Mouse (Mus musculus): ENCODE measurements around the gene Cpt1c. TPM values are rescaled to one million over a fixed set of nuclear protein-coding genes. Genes with fewer than 3 reads are reported as not detected.

Cpt1c gene
- polyA plus RNA-seq, 1 experiment: 6.8 TPM

GRCm38 (mm10) chr7:44970231-44970691, 4.4 kb downstream of the Cpt1c start:
- no peak overlapping the region for H3K27ac ChIP-seq (ENCODE audit: control insufficient read depth, insufficient read depth, low read length)
- TF ChIP-seq CTCF (IDR thresholded peaks at IDR 0.05; ENCODE audit: borderline replicate concordance, control insufficient read depth, extremely low read depth, insufficient read depth, low read length, poor library complexity) (no peak), POLR2A (IDR thresholded peaks at IDR 0.05; ENCODE audit: control insufficient read depth, extremely low read depth, insufficient read depth, low read length, poor library complexity) (peak; percentile 20; the same call in 1 of the 2 replicates)
- no peaks in the 10 kb centered on the region; the same call in 1 of the 2 replicates for H3K27me3 ChIP-seq (ENCODE audit: control insufficient read depth, insufficient read depth, low read length)
- peak; percentile 69 for DNase-seq
- no peaks in the 10 kb centered on the region for H3K36me3 ChIP-seq (ENCODE audit: control insufficient read depth, insufficient read depth, low read length)
- peak overlapping the region; percentile 57 for H3K4me3 ChIP-seq (ENCODE audit: control insufficient read depth, insufficient read depth, low read length)
- 2% methylated on average over 36 of the region's 36 CpGs for WGBS
- H3K4me1 ChIP-seq (replicated peaks; ENCODE audit: control insufficient read depth, insufficient read depth, low read length): peaks cover 13% of the 10 kb centered on the region

GRCm38 (mm10) chr7:44966638-44967037, 8.0 kb downstream of the Cpt1c start:
- TF ChIP-seq CTCF (IDR thresholded peaks at IDR 0.05; ENCODE audit: borderline replicate concordance, control insufficient read depth, extremely low read depth, insufficient read depth, low read length, poor library complexity) (no peak), POLR2A (IDR thresholded peaks at IDR 0.05; ENCODE audit: control insufficient read depth, extremely low read depth, insufficient read depth, low read length, poor library complexity) (no peak)
- no peak overlapping the region for H3K4me3 ChIP-seq (ENCODE audit: control insufficient read depth, insufficient read depth, low read length)
- 84% methylated on average over 15 of the region's 15 CpGs for WGBS
- H3K27me3 ChIP-seq (ENCODE audit: control insufficient read depth, insufficient read depth, low read length): no peaks in the 10 kb centered on the region
- no peak for DNase-seq
- H3K36me3 ChIP-seq (ENCODE audit: control insufficient read depth, insufficient read depth, low read length): no peaks in the 10 kb centered on the region
- peaks cover 13% of the 10 kb centered on the region for H3K4me1 ChIP-seq (replicated peaks; ENCODE audit: control insufficient read depth, insufficient read depth, low read length)
- H3K27ac ChIP-seq (ENCODE audit: control insufficient read depth, insufficient read depth, low read length): no peak overlapping the region

- no peaks in the 10 kb centered on the region for H3K36me3 ChIP-seq (ENCODE audit: control insufficient read depth, insufficient read depth, low read length)
- no peaks in the 10 kb centered on the region for H3K27me3 ChIP-seq (ENCODE audit: control insufficient read depth, insufficient read depth, low read length)
- no peak for TF ChIP-seq POLR2A (IDR thresholded peaks at IDR 0.05; ENCODE audit: control insufficient read depth, extremely low read depth, insufficient read depth, low read length, poor library complexity)
- no peak for TF ChIP-seq CTCF (IDR thresholded peaks at IDR 0.05; ENCODE audit: borderline replicate concordance, control insufficient read depth, extremely low read depth, insufficient read depth, low read length, poor library complexity)
- no peak overlapping the region for H3K4me3 ChIP-seq (ENCODE audit: control insufficient read depth, insufficient read depth, low read length)
- 58% methylated on average over 7 of the region's 7 CpGs for WGBS
- no peak overlapping the region for H3K27ac ChIP-seq (ENCODE audit: control insufficient read depth, insufficient read depth, low read length)
- H3K4me1 ChIP-seq (replicated peaks; ENCODE audit: control insufficient read depth, insufficient read depth, low read length): peaks cover 9% of the 10 kb centered on the region
- DNase-seq: peak; percentile 41
These were observed 8.7 kb downstream of the Cpt1c start for GRCm38 (mm10) chr7:44965975-44966374.

- H3K4me1 ChIP-seq (replicated peaks; ENCODE audit: control insufficient read depth, insufficient read depth, low read length): no peaks in the 10 kb centered on the region
- WGBS: 94% methylated on average over 13 of the region's 13 CpGs
- no peak overlapping the region for H3K4me3 ChIP-seq (ENCODE audit: control insufficient read depth, insufficient read depth, low read length)
- no peak for DNase-seq
- no peaks in the 10 kb centered on the region for H3K27me3 ChIP-seq (ENCODE audit: control insufficient read depth, insufficient read depth, low read length)
- TF ChIP-seq POLR2A (IDR thresholded peaks at IDR 0.05; ENCODE audit: control insufficient read depth, extremely low read depth, insufficient read depth, low read length, poor library complexity) (no peak), CTCF (IDR thresholded peaks at IDR 0.05; ENCODE audit: borderline replicate concordance, control insufficient read depth, extremely low read depth, insufficient read depth, low read length, poor library complexity) (no peak)
- H3K36me3 ChIP-seq (ENCODE audit: control insufficient read depth, insufficient read depth, low read length): no peaks in the 10 kb centered on the region
- no peak overlapping the region for H3K27ac ChIP-seq (ENCODE audit: control insufficient read depth, insufficient read depth, low read length)
These were observed 9.7 kb downstream of the Cpt1c start for GRCm38 (mm10) chr7:44964990-44965389.

GRCm38 (mm10) chr7:44962831-44963230, 11.8 kb downstream of the Cpt1c start:
- Histone ChIP-seq H3K27me3 (ENCODE audit: control insufficient read depth, insufficient read depth, low read length) (no peaks in the 10 kb centered on the region), H3K27ac (ENCODE audit: control insufficient read depth, insufficient read depth, low read length) (no peak overlapping the region), H3K4me1 (replicated peaks; ENCODE audit: control insufficient read depth, insufficient read depth, low read length) (no peaks in the 10 kb centered on the region), H3K4me3 (ENCODE audit: control insufficient read depth, insufficient read depth, low read length) (no peak overlapping the region), H3K36me3 (ENCODE audit: control insufficient read depth, insufficient read depth, low read length) (no peaks in the 10 kb centered on the region)
- DNase-seq: no peak
- 64% methylated on average over 5 of the region's 5 CpGs for WGBS
- no peak for TF ChIP-seq CTCF (IDR thresholded peaks at IDR 0.05; ENCODE audit: borderline replicate concordance, control insufficient read depth, extremely low read depth, insufficient read depth, low read length, poor library complexity)
- TF ChIP-seq POLR2A (IDR thresholded peaks at IDR 0.05; ENCODE audit: control insufficient read depth, extremely low read depth, insufficient read depth, low read length, poor library complexity): no peak

- Histone ChIP-seq H3K4me3 (ENCODE audit: control insufficient read depth, insufficient read depth, low read length) (no peak overlapping the region), H3K36me3 (ENCODE audit: control insufficient read depth, insufficient read depth, low read length) (no peaks in the 10 kb centered on the region), H3K27ac (ENCODE audit: control insufficient read depth, insufficient read depth, low read length) (no peak overlapping the region), H3K27me3 (ENCODE audit: control insufficient read depth, insufficient read depth, low read length) (no peaks in the 10 kb centered on the region), H3K4me1 (replicated peaks; ENCODE audit: control insufficient read depth, insufficient read depth, low read length) (no peaks in the 10 kb centered on the region)
- no peak for DNase-seq
- WGBS: 85% methylated on average over 8 of the region's 8 CpGs
- TF ChIP-seq POLR2A (IDR thresholded peaks at IDR 0.05; ENCODE audit: control insufficient read depth, extremely low read depth, insufficient read depth, low read length, poor library complexity): no peak
- TF ChIP-seq CTCF (IDR thresholded peaks at IDR 0.05; ENCODE audit: borderline replicate concordance, control insufficient read depth, extremely low read depth, insufficient read depth, low read length, poor library complexity): no peak
These were observed 12.3 kb downstream of the Cpt1c start for GRCm38 (mm10) chr7:44962337-44962736.

GRCm38 (mm10) chr7:44960512-44960910, 14.1 kb downstream of the Cpt1c start:
- Histone ChIP-seq H3K4me1 (replicated peaks; ENCODE audit: control insufficient read depth, insufficient read depth, low read length) (no peaks in the 10 kb centered on the region), H3K36me3 (ENCODE audit: control insufficient read depth, insufficient read depth, low read length) (no peaks in the 10 kb centered on the region), H3K27ac (ENCODE audit: control insufficient read depth, insufficient read depth, low read length) (no peak overlapping the region), H3K4me3 (ENCODE audit: control insufficient read depth, insufficient read depth, low read length) (no peak overlapping the region), H3K27me3 (ENCODE audit: control insufficient read depth, insufficient read depth, low read length) (no peaks in the 10 kb centered on the region)
- 93% methylated on average over 13 of the region's 13 CpGs for WGBS
- no peak for DNase-seq
- TF ChIP-seq CTCF (IDR thresholded peaks at IDR 0.05; ENCODE audit: borderline replicate concordance, control insufficient read depth, extremely low read depth, insufficient read depth, low read length, poor library complexity) (no peak), POLR2A (IDR thresholded peaks at IDR 0.05; ENCODE audit: control insufficient read depth, extremely low read depth, insufficient read depth, low read length, poor library complexity) (no peak)
